Mouse (Mus musculus) C3H10T1/2 (cell line): Measurements from ENCODE around the gene Atp2b1. TPM values are rescaled to one million over a fixed set of nuclear protein-coding genes. Genes with fewer than 3 reads are reported as not detected.

ENCODE experiments used
- polyA plus RNA-seq, 2 experiments: library from polyadenylated mRNA; unstranded; fragments of >200 nt; fragmentation: generic; extraction: Trizol; gene quantifications; one replicate each; pipeline ENCODE4 v1.2.1; 2012; ENCODE audit warnings: missing spikeins in 2 of 2

The Atp2b1 gene
- polyA plus RNA-seq: 1 to 10 TPM; 4.8 to 8.0 TPM

DNA sequence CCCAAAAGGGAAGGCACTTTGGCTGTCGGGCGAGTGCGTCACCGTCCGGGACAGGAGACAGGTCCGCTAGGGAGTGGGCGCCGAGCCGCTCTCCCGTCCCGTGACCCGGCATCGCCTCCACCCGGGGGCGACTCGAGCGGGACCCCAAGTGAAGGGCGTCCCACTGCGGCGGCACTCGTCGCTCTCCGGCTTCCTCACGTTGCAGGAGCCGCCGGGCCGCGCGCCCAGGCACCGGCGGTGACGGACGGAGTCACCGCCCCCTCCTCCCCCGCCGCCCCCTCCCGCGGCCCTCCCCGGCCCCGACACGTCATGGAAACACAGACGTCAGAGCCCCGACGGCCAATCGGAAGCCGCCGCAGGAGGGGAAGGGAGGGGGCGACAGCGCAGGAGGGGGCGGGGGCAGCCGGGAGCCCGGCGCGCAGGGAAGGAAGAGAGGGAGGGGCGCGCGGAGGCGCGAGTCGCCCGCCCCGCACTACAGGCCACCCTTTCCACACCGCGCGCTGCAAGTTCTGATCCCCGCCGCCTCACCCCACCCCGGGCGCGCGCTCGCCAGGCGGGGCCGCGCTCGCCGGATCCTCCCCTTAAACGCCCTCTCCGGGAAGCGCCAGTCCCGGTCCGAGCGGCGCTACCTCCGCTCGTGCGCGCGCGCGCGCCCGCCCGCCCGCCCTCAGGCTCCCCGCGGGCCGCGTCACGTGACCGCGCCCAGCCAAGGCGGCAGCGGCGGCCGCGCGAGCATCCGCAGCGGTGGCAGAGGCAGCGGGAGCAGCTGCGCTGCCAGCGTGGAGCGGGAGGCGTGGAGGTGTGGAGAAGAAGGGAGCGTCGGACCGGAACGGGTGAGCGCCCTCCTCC is at the start of gene Atp2b1:
Atp2b1 (plus strand) TSS at position 446 of the 849 bp plus-strand sequence.

Other genes with a start within 250 kb of the Atp2b1 start
- 1 to 10 TPM; 2.8 to 8.8 TPM for gene Poc1b, start 192.6 kb downstream of the Atp2b1 start, polyA plus RNA-seq
- 1 to 10 TPM in 1 of 2 experiments, under 1 TPM in 1; 0.32 to 5.5 TPM for gene Galnt4, start 193.8 kb downstream of the Atp2b1 start, polyA plus RNA-seq
- gene Phxr2, start 211.9 kb downstream of the Atp2b1 start, polyA plus RNA-seq: not detected